Mouse (Mus musculus): Measurements from ENCODE around the gene 4921517D22Rik. TPM values are rescaled to one million over a fixed set of nuclear protein-coding genes. Genes with fewer than 3 reads are reported as not detected.
"Not testable (repeated sequence)": the region's sequence is repeated elsewhere in the genome, so short reads cannot be mapped to it uniquely, and the experiment has no call there.

The 4921517D22Rik gene
- polyA plus RNA-seq, 1 experiment = not detected

GRCm38 (mm10) chr13:59703514-59703913 lies 9.6 kb upstream of the 4921517D22Rik start:
- no peaks in the 10 kb centered on the region for H3K4me1 ChIP-seq (ENCODE audit: control insufficient read depth, insufficient read depth, low read length)
- TF ChIP-seq POLR2A (IDR thresholded peaks at IDR 0.05; ENCODE audit: insufficient read depth, low read depth, low read length) = no peak
- TF ChIP-seq CTCF (IDR thresholded peaks at IDR 0.05; ENCODE audit: insufficient read depth, low read depth, low read length) = no peak
- H3K27ac ChIP-seq (ENCODE audit: insufficient read depth, low read depth, low read length) = no peak overlapping the region
- no peak overlapping the region for H3K4me3 ChIP-seq (ENCODE audit: insufficient read depth, low read depth, low read length)
- WGBS = 69% methylated on average over 12 of the region's 12 CpGs

- H3K27ac ChIP-seq (ENCODE audit: insufficient read depth, low read depth, low read length); H3K4me3 ChIP-seq (ENCODE audit: insufficient read depth, low read depth, low read length); H3K4me1 ChIP-seq (ENCODE audit: control insufficient read depth, insufficient read depth, low read length): not testable (repeated sequence)
- 71% methylated on average over 1 of the region's 1 CpGs for WGBS
These were observed 6.2 kb upstream of the 4921517D22Rik start for GRCm38 (mm10) chr13:59700137-59700536.

- TF ChIP-seq POLR2A (IDR thresholded peaks at IDR 0.05; ENCODE audit: insufficient read depth, low read depth, low read length) (no peak), CTCF (IDR thresholded peaks at IDR 0.05; ENCODE audit: insufficient read depth, low read depth, low read length) (no peak)
- Histone ChIP-seq H3K4me3 (ENCODE audit: insufficient read depth, low read depth, low read length) (no peak overlapping the region), H3K4me1 (ENCODE audit: control insufficient read depth, insufficient read depth, low read length) (no peaks in the 10 kb centered on the region), H3K27ac (ENCODE audit: insufficient read depth, low read depth, low read length) (no peak overlapping the region)
- 85% methylated on average over 8 of the region's 8 CpGs for WGBS
These were observed 5.2 kb upstream of the 4921517D22Rik start for GRCm38 (mm10) chr13:59699131-59699530.

- WGBS = 95% methylated on average over 7 of the region's 7 CpGs
- TF ChIP-seq POLR2A (IDR thresholded peaks at IDR 0.05; ENCODE audit: insufficient read depth, low read depth, low read length) = no peak
- no peak for TF ChIP-seq CTCF (IDR thresholded peaks at IDR 0.05; ENCODE audit: insufficient read depth, low read depth, low read length)
- Histone ChIP-seq H3K4me3 (ENCODE audit: insufficient read depth, low read depth, low read length) (no peak overlapping the region), H3K27ac (ENCODE audit: insufficient read depth, low read depth, low read length) (no peak overlapping the region), H3K4me1 (ENCODE audit: control insufficient read depth, insufficient read depth, low read length) (no peaks in the 10 kb centered on the region)
These were observed 1.9 kb upstream of the 4921517D22Rik start for GRCm38 (mm10) chr13:59695781-59696180.

- Histone ChIP-seq H3K4me3 (ENCODE audit: insufficient read depth, low read depth, low read length) (no peak overlapping the region), H3K27ac (ENCODE audit: insufficient read depth, low read depth, low read length) (no peak overlapping the region), H3K4me1 (ENCODE audit: control insufficient read depth, insufficient read depth, low read length) (no peaks in the 10 kb centered on the region)
- no peak for TF ChIP-seq POLR2A (IDR thresholded peaks at IDR 0.05; ENCODE audit: insufficient read depth, low read depth, low read length)
- TF ChIP-seq CTCF (IDR thresholded peaks at IDR 0.05; ENCODE audit: insufficient read depth, low read depth, low read length) = no peak
- WGBS = 55% methylated on average over 10 of the region's 10 CpGs
These were observed 2.4 kb downstream of the 4921517D22Rik start for GRCm38 (mm10) chr13:59691478-59691877.

GRCm38 (mm10) chr13:59690576-59690975 lies 3.3 kb downstream of the 4921517D22Rik start:
- TF ChIP-seq CTCF (IDR thresholded peaks at IDR 0.05; ENCODE audit: insufficient read depth, low read depth, low read length) (no peak), POLR2A (IDR thresholded peaks at IDR 0.05; ENCODE audit: insufficient read depth, low read depth, low read length) (no peak)
- H3K27ac ChIP-seq (ENCODE audit: insufficient read depth, low read depth, low read length) = no peak overlapping the region
- no peak overlapping the region for H3K4me3 ChIP-seq (ENCODE audit: insufficient read depth, low read depth, low read length)
- H3K4me1 ChIP-seq (ENCODE audit: control insufficient read depth, insufficient read depth, low read length) = no peaks in the 10 kb centered on the region
- WGBS = 83% methylated on average over 7 of the region's 7 CpGs

GRCm38 (mm10) chr13:59689843-59690242 lies 4.1 kb downstream of the 4921517D22Rik start:
- Histone ChIP-seq H3K4me3 (ENCODE audit: insufficient read depth, low read depth, low read length) (no peak overlapping the region), H3K27ac (ENCODE audit: insufficient read depth, low read depth, low read length) (no peak overlapping the region), H3K4me1 (ENCODE audit: control insufficient read depth, insufficient read depth, low read length) (no peaks in the 10 kb centered on the region)
- TF ChIP-seq POLR2A (IDR thresholded peaks at IDR 0.05; ENCODE audit: insufficient read depth, low read depth, low read length) = no peak
- TF ChIP-seq CTCF (IDR thresholded peaks at IDR 0.05; ENCODE audit: insufficient read depth, low read depth, low read length) = no peak
- WGBS = 94% methylated on average over 3 of the region's 3 CpGs

- Histone ChIP-seq H3K4me1 (ENCODE audit: control insufficient read depth, insufficient read depth, low read length) (no peaks in the 10 kb centered on the region), H3K27ac (ENCODE audit: insufficient read depth, low read depth, low read length) (no peak overlapping the region), H3K4me3 (ENCODE audit: insufficient read depth, low read depth, low read length) (no peak overlapping the region)
- TF ChIP-seq POLR2A (IDR thresholded peaks at IDR 0.05; ENCODE audit: insufficient read depth, low read depth, low read length) (no peak), CTCF (IDR thresholded peaks at IDR 0.05; ENCODE audit: insufficient read depth, low read depth, low read length) (no peak)
- WGBS = 90% methylated on average over 9 of the region's 9 CpGs
These were observed 4.6 kb downstream of the 4921517D22Rik start for GRCm38 (mm10) chr13:59689313-59689712.

GRCm38 (mm10) chr13:59688338-59688770 lies 5.6 kb downstream of the 4921517D22Rik start:
- H3K27ac ChIP-seq (ENCODE audit: insufficient read depth, low read depth, low read length) = no peak overlapping the region

GRCm38 (mm10) chr13:59685236-59685635 lies 8.7 kb downstream of the 4921517D22Rik start:
- 94% methylated on average over 3 of the region's 3 CpGs for WGBS
- no peak for TF ChIP-seq CTCF (IDR thresholded peaks at IDR 0.05; ENCODE audit: insufficient read depth, low read depth, low read length)
- no peak for TF ChIP-seq POLR2A (IDR thresholded peaks at IDR 0.05; ENCODE audit: insufficient read depth, low read depth, low read length)
- Histone ChIP-seq H3K4me1 (ENCODE audit: control insufficient read depth, insufficient read depth, low read length) (no peaks in the 10 kb centered on the region), H3K27ac (ENCODE audit: insufficient read depth, low read depth, low read length) (no peak overlapping the region), H3K4me3 (ENCODE audit: insufficient read depth, low read depth, low read length) (no peak overlapping the region)

More at GRCm38 (mm10) chr13:59688338-59688770, 5.6 kb downstream of the 4921517D22Rik start:
- WGBS = 82% methylated on average over 13 of the region's 13 CpGs
- Histone ChIP-seq H3K4me3 (ENCODE audit: insufficient read depth, low read depth, low read length) (no peak overlapping the region), H3K4me1 (ENCODE audit: control insufficient read depth, insufficient read depth, low read length) (no peaks in the 10 kb centered on the region)
- TF ChIP-seq POLR2A (IDR thresholded peaks at IDR 0.05; ENCODE audit: insufficient read depth, low read depth, low read length) (no peak), CTCF (IDR thresholded peaks at IDR 0.05; ENCODE audit: insufficient read depth, low read depth, low read length) (no peak)

All from olfactory bulb, adult 2 months (tissue).